Mouse (Mus musculus): ENCODE measurements around the gene Gm14496. TPM values are rescaled to one million over a fixed set of nuclear protein-coding genes. Genes with fewer than 3 reads are reported as not detected.
"Not testable (repeated sequence)": the region's sequence is repeated elsewhere in the genome, so short reads cannot be mapped to it uniquely, and the experiment has no call there.

Gene Gm14496
- total RNA-seq (2014; rRNA removed) (not detected in 2 replicates), polyA plus RNA-seq (2012; rRNA removed) (not detected in 2 replicates)

DNA sequence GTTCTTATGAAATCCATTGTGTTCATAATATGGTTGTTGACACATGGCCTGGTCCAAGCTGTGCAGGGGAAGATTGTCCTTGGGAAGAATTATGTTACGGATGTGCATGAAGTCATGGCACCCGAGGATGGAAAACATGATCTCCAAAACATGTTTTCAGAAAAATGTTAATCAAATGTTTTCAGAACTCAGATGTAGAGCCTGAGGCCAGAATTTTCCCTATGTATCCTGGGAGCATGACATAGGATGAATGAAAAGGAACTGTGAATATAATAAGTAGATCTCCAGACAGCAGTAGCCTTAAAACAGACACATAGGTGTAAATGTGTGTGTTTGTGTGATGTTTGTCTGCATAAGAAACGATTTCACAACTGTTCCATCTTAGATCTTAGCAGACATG lies at the start of gene Gm14496:
Gm14496 (plus strand) TSS at position 301 of the 400 bp plus-strand sequence.
- no peaks in the 10 kb centered on the region for H3K36me3 ChIP-seq (ENCODE audit: control insufficient read depth, insufficient read depth, low read length)
- H3K4me3 ChIP-seq (ENCODE audit: insufficient read depth, low read depth, low read length): no peak within 1 kb of the TSS
- H3K27me3 ChIP-seq (ENCODE audit: control insufficient read depth, insufficient read depth, low read length): no peaks in the 10 kb centered on the region
- H3K79me2 ChIP-seq (ENCODE audit: control insufficient read depth, insufficient read depth, low read length): no peaks in the 10 kb centered on the region
- TF ChIP-seq POLR2A (IDR thresholded peaks at IDR 0.05; ENCODE audit: extremely low read depth, insufficient read depth, low read length) (no peak), CTCF (IDR thresholded peaks at IDR 0.05; ENCODE audit: low read depth, low read length) (no peak)
- WGBS: 66% methylated on average over 3 of the region's 3 CpGs
- H3K27ac ChIP-seq (replicated peaks; ENCODE audit: insufficient read depth, low read depth, low read length): no peak within 1 kb of the TSS
- DNase-seq (ENCODE audit: extremely low read depth, low read depth, low spot score): no peak
- no peak within 1 kb of the TSS for H3K9ac ChIP-seq (ENCODE audit: low read depth, low read length)
- no peaks in the 10 kb centered on the region for H3K4me1 ChIP-seq (ENCODE audit: control insufficient read depth, insufficient read depth, low read length)

DNA sequence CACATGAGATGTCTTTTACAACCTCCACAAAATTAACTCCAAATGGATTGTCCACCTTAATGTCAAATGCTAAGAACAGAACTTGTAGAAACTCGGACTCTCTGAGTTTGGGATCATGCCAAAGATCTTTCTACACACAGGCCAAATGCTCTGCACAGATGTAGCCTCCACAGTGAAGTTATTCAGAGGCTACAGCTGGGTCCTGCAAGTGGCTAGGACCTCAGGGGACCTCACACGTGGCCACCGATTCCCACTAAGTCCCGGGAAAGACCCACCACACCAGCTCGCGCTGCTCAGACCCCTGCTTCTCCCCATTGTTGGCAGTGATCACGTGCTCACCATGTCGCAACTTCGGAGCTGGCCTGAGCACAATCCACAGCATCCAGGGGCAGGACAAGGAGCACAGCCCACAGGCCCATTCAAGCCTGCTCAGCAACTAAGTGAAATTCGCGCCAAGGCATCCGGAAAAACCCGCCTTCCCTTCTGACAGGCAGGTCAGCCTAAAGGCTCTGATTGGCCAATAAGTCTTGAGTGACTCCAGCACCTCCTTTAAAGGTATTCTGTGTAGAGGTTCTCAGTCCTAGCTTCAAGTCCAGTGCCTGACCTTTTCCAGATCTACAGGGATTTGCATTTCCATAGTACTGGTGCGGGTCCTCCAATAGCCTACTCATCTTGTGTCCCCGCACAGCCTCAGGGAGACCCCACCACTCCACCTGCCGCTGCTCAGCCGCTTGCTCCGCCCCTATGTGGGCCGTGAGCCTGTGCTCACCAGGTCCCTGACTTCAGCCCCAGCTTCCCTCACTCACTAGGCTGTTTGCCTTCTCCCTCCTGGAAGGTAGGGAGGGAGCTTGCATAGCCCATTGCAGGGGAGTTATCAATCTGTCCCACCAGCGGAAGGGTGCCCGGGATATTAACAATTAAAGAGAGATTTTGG lies 37.9 kb upstream of the Gm14496 start:
- H3K27ac ChIP-seq (replicated peaks; ENCODE audit: insufficient read depth, low read depth, low read length); H3K79me2 ChIP-seq (ENCODE audit: control insufficient read depth, insufficient read depth, low read length); DNase-seq (ENCODE audit: extremely low read depth, low read depth, low spot score); H3K9ac ChIP-seq (ENCODE audit: low read depth, low read length); H3K4me1 ChIP-seq (ENCODE audit: control insufficient read depth, insufficient read depth, low read length); H3K27me3 ChIP-seq (ENCODE audit: control insufficient read depth, insufficient read depth, low read length); H3K36me3 ChIP-seq (ENCODE audit: control insufficient read depth, insufficient read depth, low read length); H3K4me3 ChIP-seq (ENCODE audit: insufficient read depth, low read depth, low read length): not testable (repeated sequence)
- 23% methylated on average over 21 of the region's 21 CpGs for WGBS

DNA sequence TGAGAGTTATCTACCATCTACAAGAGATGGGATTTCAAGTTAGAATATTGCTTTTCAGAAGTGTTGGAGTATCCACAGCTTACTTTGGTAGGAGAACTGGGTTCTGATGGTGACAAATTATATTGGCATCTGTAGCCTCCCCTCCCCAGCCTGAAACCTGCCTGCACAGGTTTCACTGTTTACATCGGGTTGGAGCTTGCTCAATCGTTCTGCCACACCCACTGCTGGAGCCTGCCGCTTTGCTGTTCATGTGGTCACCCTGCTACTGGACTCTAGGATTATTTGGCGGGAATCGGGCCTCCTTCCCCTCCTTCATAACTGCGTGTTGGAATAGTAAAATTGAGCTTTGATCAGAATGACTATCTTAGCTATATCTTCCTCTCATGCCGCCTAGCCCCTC lies 22.5 kb upstream of the Gm14496 start:
- no peaks in the 10 kb centered on the region for H3K36me3 ChIP-seq (ENCODE audit: control insufficient read depth, insufficient read depth, low read length)
- no peak for DNase-seq (ENCODE audit: extremely low read depth, low read depth, low spot score)
- no peaks in the 10 kb centered on the region for H3K27me3 ChIP-seq (ENCODE audit: control insufficient read depth, insufficient read depth, low read length)
- H3K79me2 ChIP-seq (ENCODE audit: control insufficient read depth, insufficient read depth, low read length): no peaks in the 10 kb centered on the region
- H3K4me3 ChIP-seq (ENCODE audit: insufficient read depth, low read depth, low read length): no peak overlapping the region
- 47% methylated on average over 7 of the region's 7 CpGs for WGBS
- TF ChIP-seq POLR2A (IDR thresholded peaks at IDR 0.05; ENCODE audit: extremely low read depth, insufficient read depth, low read length) (no peak), CTCF (IDR thresholded peaks at IDR 0.05; ENCODE audit: low read depth, low read length) (no peak)
- no peak overlapping the region for H3K9ac ChIP-seq (ENCODE audit: low read depth, low read length)
- no peaks in the 10 kb centered on the region for H3K4me1 ChIP-seq (ENCODE audit: control insufficient read depth, insufficient read depth, low read length)
- H3K27ac ChIP-seq (replicated peaks; ENCODE audit: insufficient read depth, low read depth, low read length): no peak overlapping the region

DNA sequence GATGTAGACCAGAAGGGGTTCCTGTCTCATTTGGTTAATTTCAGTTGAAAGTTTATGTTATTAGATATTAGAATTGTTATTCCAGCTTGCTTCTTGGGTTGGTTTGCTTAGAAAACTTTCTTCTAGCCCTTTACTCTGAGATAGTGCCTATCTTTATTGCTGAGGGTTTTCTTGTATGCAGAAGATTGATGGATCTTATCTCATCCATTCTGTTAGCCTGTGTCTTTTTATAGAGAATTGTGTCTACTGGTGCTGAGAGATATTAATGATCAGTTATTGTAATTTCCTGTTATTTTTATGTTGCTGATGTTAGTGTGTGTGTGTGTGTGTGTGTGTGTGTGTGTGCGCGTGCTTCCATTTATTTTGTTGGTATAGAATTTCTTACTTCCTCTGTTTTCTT lies 21.7 kb upstream of the Gm14496 start:
- Histone ChIP-seq H3K27me3 (ENCODE audit: control insufficient read depth, insufficient read depth, low read length) (no peaks in the 10 kb centered on the region), H3K27ac (replicated peaks; ENCODE audit: insufficient read depth, low read depth, low read length) (no peak overlapping the region), H3K4me3 (ENCODE audit: insufficient read depth, low read depth, low read length) (no peak overlapping the region), H3K9ac (ENCODE audit: low read depth, low read length) (no peak overlapping the region), H3K4me1 (ENCODE audit: control insufficient read depth, insufficient read depth, low read length) (no peaks in the 10 kb centered on the region), H3K79me2 (ENCODE audit: control insufficient read depth, insufficient read depth, low read length) (no peaks in the 10 kb centered on the region), H3K36me3 (ENCODE audit: control insufficient read depth, insufficient read depth, low read length) (no peaks in the 10 kb centered on the region)
- DNase-seq (ENCODE audit: extremely low read depth, low read depth, low spot score): no peak
- TF ChIP-seq POLR2A (IDR thresholded peaks at IDR 0.05; ENCODE audit: extremely low read depth, insufficient read depth, low read length) (no peak), CTCF (IDR thresholded peaks at IDR 0.05; ENCODE audit: low read depth, low read length) (no peak)
- WGBS: 91% methylated on average over 2 of the region's 2 CpGs

DNA sequence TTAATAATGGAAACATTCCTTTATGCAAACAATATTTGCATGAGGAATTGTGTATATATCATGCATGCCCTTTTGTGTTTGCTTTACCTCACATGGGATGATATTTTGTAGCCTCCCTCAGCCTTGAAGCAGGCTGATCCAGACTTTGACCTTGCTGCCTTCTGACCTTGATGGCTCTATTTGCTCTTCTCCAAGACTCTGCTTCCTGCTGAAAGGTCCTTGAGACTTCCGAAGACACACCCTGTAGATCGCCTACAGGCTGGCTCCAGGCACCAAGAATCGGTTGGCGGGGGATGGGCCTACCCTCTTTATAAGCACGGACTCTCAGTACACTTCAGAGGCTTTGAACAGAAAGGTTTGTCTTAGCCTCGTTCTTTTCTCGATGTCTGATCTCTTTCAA lies 9.0 kb upstream of the Gm14496 start:
- WGBS: 71% methylated on average over 7 of the region's 7 CpGs
- not testable (repeated sequence) for H3K27me3 ChIP-seq (ENCODE audit: control insufficient read depth, insufficient read depth, low read length); H3K79me2 ChIP-seq (ENCODE audit: control insufficient read depth, insufficient read depth, low read length); H3K4me1 ChIP-seq (ENCODE audit: control insufficient read depth, insufficient read depth, low read length); H3K4me3 ChIP-seq (ENCODE audit: insufficient read depth, low read depth, low read length); H3K27ac ChIP-seq (replicated peaks; ENCODE audit: insufficient read depth, low read depth, low read length); H3K36me3 ChIP-seq (ENCODE audit: control insufficient read depth, insufficient read depth, low read length); DNase-seq (ENCODE audit: extremely low read depth, low read depth, low spot score); H3K9ac ChIP-seq (ENCODE audit: low read depth, low read length)

Other genes starting within 250 kb of the Gm14496 start
- not detected in 2 replicates for gene Myt1, start 227.8 kb upstream of the Gm14496 start, total RNA-seq (2014; rRNA removed)
- gene Myt1, start 227.8 kb upstream of the Gm14496 start, polyA plus RNA-seq (2012; rRNA removed): not detected in 2 replicates
- 39.2 and 39.5 TPM in 2 replicates for gene Pcmtd2, start 153.3 kb upstream of the Gm14496 start, total RNA-seq (2014; rRNA removed)
- 17.1 and 19.4 TPM in 2 replicates for gene Pcmtd2, start 153.3 kb upstream of the Gm14496 start, polyA plus RNA-seq (2012; rRNA removed)
- 11.7 and 14.0 TPM in 2 replicates for gene Polr3k, start 126.8 kb upstream of the Gm14496 start, total RNA-seq (2014; rRNA removed)
- gene Polr3k, start 126.8 kb upstream of the Gm14496 start, polyA plus RNA-seq (2012; rRNA removed): 2.9 and 3.8 TPM in 2 replicates